Mouse (Mus musculus) granulocyte monocyte progenitor cell, adult 5-6 weeks (primary cell): ENCODE measurements around the gene Spic. TPM values are rescaled to one million over a fixed set of nuclear protein-coding genes. Genes with fewer than 3 reads are reported as not detected.

ENCODE experiments used
- ATAC-seq: replicated peaks from 2 replicates; pipeline ENCODE4 v1.8.0; 2016; ENCODE audit warnings: mild to moderate bottlenecking, moderate TSS enrichment, inconsistent platforms; ENCODE audit not compliant: poor library complexity, severe bottlenecking
- total RNA-seq, 2 experiments: library from RNA; stranded (forward) in 1 of 2; stranded (reverse) in 1 of 2; fragments of 200-712, 200-1000 nt in 1 of 2; fragments of >200 nt in 1 of 2; fragmentation: Nextera tagmentation in 1 of 2; gene quantifications; 2 replicates each; pipeline ENCODE4 v1.2.3; 2014 to 2017

Spic gene
- total RNA-seq (2014; fragmentation: Nextera tagmentation) (1.9 TPM in 1 of 2 replicates, not detected in the other), total RNA-seq (2017) (3.1 TPM in 1 of 2 replicates, not detected in the other)

DNA sequence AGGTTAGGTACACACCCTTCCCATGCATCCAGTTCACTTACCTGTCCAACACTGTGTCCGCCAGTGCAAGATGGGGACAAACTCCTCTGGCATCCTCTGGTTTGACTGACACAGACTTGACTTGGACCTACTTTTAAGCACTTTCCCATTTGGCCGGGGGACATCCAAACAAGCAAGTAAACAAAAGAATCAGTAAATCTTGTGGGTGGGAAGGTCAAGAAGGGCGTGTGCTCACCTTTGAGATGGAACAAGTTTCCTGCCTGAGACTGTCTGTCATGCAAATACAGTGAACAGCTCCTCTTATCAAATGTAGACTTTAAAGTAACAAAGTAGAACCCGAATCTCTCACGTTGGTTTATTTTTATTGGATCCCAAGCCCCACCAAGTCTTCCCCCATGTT is at the start of gene Spic:
Gene Spic (minus strand): TSS at position 91 of the 400 bp plus-strand sequence.
- ATAC-seq = no peak

DNA sequence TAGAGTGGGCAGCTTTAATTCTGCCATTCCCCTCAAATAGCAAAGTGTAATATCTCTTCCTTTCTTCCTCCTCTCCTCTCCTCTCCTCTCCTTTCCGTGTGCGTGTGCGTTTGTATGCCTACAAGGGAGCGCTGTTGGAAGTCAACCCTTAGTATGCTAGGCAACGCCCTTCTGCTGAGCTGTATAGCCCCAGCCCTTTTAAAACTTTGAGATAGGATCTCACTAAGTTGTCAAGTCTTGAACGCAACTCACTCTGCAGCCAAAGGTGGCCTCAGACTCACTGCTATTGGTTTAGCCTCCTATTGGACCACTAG is 47.5 kb upstream of the Spic start:
- no peak for ATAC-seq

DNA sequence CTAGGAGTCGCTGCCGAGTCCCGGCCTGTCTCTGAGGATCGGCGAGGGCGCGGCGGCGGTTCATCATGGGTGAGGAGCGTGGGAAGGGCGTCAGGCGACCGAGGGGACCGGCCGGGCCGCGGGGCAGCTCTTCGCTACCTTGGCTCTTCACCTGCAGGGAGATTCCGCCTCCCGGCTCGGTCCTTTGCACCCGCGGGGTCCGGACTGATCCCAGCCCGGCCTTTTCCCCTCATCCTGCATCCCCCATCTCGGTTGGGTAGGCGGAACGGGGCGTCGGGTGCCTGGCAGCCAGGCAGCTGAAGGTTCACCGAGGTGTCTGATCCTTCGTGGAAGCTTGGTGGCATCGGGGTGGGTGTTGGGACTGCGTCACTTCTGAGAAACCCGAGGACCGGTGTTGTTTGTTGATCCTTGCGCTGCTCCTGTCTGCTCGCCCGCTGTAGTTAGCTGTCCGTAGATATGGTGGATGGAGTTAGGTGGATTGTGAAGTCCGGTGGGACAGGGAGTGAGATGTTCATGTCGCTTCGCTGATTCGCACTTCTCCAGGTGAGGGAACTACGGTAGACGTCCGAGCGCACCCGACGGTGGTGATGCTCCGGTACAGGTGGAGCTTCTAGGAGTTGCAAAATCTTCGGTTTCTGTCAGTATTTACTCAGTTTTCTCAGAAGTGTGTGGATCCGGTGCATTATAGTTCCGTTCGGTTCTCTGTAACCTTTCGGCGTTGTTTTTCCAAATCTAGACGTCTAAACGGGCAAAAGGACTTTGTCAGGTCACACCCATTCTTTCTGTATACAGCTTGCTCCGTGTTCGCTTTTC is 46.9 kb upstream of the Spic start:
- ATAC-seq = peak; percentile 12

DNA sequence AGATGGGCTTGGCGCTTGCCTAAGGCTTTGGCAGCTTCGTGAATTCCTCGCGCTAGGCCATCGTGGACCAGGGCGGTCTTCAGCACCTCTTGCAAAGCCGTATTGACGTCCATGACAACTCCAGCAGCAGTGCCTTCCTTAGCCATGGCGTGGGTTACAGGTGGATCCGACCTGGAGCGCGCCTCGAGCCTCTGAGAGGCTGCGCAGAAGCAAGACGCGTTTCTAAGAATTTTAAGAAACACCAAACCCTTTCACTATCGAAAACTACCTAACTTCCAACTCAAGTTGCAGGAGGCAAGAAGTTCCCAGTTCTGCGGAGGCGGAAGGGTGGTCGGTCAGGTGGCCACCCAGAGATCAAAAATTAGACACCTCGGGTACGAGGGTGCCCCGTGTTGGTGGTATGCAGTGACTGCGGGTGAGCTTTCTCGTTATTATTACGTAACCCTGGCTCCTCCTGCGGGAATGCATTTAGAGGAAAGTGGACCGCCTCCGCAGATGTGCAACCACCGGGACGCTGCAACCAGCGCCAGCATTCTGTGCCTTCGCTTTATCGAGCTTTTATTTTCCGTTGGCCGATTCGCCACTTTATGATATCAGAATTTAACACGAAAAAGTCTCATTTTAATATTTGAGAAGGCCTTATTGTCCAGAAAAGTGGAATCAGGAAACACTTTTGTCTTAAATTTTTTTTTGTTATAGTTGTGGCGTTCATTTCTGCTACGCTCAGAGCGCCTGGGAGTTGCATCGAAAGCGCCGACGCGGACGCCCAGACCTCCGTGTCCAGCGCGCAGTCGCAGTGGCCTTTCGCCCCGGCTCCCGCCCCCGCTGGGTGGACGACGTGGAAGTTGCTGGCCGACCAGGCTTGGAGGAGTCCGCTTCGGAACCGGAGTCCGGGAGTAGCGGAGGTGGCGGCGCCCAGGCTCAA is 46.0 kb upstream of the Spic start, which contains the start of gene Arl1:
Gene Arl1 (plus strand): TSS at position 288 of the 925 bp plus-strand sequence.
- ATAC-seq = peak; percentile 89

DNA sequence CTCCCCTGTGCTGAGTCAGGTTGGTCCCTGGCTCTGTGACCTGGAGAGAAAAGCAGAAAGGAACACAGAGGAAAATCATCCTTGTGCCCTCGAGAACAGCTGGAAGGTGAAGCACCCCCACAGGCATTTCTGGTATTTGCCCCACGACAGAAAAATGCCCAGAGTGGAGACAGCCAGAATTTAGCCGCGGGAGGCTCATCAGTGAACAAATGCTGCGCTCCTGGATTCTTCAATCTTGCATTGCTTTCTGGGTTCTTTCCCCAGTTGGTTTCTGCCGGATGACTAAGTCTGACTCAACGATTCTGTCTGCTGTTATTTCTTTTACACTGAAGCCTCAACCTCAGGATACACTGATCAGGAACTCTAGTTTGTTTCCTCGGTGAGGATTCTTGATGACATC is 43.4 kb upstream of the Spic start:
- no peak for ATAC-seq

DNA sequence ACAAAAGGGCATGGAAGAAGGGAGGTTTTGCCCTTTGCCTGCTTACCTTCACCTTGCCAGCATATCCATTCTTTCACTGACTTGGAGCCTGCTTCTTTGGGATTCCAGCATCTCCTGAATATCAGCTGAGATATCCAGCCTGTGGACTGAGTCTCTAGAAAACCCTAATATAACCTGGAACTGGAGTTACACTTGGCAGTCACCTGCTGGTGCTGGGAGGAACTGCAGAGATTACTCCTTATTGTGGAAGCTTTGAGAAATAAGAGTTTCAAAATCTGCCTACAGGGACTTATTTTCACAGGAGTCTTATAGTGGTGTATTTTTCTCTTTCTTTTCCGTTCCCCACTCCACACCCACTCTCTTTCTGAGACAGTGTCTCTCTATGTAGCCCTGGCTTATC is 42.3 kb upstream of the Spic start:
- ATAC-seq = peak; percentile 26

DNA sequence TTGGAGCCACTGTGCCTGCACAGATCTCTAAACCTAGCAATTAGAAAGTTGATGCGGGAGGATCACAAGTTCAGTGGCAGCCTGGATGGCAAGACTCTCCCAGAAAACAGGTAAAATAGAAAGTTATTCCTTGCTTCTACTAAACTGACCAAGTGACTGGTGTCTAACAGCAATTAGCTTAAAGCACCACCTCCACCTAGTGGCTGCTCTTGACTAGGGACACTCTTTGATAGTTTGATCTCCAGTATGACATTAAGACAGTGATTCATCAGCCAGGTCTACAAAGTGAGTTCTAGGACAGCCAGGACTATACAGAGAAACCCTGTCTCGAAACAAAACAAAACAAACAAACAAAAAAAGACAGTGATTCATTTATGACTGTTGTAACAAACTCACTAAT is 40.5 kb upstream of the Spic start:
- ATAC-seq = peak; percentile 52; the same call in 1 of the 2 replicates

DNA sequence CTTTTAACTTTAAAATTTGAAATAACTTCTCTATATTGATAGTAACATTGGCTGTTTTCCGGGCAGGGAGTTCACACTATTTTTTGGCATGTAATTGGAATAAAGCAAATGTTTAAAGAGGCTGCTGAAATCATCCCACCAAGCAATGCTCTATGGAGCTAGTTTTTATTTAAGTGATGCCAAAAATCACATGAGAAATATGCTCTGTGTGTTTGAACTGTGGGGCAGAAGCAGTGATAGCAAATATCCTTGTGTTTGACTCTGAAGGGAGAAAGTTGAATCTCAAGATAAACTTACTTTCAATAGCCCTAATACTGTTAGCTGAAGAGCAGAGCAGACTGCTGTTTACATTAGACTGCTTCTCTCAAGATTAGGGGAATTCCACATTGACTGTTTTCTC is 34.8 kb upstream of the Spic start:
- ATAC-seq = no peak

DNA sequence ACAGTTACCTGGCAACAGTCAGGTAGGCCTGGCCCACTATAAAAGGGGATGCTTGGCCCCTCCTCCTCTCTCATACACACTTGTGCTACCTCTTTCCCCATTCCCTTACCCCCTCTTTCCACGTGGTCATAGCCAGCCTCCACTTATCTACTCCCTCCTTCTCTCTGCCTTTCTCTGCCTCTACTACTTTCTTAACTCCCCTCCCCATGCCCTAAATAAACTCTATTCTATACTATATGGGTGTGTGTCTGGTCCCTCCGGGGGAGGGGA is 32.9 kb upstream of the Spic start:
- ATAC-seq = no peak

DNA sequence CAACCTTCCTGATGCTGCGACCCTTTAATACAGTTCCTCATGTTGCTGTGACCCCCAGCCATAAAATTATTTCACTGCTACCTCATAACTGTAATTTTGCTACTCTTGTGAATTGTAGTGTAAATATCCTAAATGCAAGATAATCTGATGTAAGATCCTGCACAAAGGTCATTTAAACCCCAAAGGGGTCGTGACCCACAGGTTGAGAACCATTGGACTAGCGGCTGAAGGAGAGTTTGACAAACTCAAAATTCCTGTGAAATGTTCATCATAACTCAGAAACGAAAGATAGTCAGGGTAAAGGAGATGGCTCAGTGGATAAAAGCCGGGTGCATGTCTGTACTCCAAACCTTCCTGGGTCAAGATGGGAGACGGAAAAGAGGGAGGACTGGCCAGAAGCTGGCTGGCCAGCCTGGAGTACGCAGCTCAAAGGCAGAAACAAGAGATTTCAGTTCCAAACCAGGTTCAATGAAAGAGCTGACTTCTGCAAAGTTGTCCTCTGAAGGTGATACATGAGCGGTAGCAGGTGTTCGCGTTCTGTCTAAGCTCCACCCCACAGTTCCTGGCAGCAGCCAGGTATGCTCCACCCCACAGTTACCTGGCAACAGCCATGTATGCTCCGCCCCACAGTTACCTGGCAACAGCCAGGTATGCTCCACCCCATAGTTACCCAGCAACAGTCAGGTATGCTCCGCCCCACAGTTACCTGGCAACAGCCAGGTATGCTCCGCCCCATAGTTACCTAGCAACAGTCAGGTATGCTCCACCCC is 32.4 kb upstream of the Spic start:
- ATAC-seq = no peak

DNA sequence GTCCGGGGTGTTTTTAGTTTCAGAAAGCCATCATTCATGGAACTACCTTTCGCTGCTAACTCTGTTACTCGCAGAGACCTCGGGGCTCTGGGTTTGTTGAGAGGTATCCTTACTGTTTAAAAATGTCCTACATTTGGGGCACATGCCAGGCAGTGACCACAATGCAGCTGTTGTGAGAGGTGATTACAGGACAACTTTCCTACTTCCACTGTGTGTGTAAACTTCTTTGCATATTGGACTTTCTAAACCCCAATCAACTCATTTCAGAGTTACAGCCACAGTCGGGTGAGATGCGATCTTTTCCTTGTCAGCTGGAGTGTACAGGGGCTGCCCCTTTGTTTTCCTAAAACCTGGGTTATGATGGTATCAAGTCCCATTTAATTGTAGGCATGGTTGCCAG is 30.8 kb upstream of the Spic start:
- ATAC-seq = no peak

DNA sequence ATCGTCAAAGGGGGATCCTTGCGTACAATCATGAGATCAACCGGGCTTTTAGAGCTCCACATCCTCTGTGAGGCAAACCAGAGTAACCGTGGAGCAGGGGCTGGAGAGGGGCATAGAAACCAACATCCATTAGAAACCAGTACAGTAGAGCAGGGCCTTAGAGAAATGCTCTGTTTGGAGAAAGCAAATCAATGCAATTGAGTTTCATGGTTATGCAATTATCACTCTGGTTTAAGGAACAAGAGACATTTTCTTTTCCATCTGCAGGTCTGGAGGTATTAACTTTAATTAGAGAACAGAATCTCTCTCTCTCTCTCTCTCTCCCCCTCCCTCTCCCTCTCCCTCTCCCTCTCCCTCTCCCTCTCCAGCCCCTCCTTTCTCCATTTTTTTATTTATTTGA is 29.9 kb upstream of the Spic start:
- ATAC-seq = peak; percentile 64

DNA sequence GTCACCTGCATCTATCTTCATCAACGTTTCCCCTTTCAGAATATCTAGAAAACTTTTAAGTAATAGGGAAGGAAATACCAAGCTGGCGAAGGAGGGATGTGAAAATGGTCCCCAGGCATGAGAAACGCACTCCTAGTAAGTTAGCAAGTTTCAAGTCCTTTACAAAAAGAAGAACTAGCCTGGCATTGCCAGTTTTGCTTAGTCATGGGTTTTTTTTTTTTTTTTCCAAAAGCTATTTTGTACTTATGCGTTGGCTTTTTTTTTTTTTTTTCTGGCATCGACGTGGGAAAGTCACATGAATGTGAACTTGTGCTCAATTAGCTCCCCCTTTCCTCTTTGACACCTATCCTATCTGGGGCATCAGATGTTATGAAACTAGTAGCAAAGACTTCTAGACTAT is 27.5 kb upstream of the Spic start:
- ATAC-seq = peak; percentile 73

DNA sequence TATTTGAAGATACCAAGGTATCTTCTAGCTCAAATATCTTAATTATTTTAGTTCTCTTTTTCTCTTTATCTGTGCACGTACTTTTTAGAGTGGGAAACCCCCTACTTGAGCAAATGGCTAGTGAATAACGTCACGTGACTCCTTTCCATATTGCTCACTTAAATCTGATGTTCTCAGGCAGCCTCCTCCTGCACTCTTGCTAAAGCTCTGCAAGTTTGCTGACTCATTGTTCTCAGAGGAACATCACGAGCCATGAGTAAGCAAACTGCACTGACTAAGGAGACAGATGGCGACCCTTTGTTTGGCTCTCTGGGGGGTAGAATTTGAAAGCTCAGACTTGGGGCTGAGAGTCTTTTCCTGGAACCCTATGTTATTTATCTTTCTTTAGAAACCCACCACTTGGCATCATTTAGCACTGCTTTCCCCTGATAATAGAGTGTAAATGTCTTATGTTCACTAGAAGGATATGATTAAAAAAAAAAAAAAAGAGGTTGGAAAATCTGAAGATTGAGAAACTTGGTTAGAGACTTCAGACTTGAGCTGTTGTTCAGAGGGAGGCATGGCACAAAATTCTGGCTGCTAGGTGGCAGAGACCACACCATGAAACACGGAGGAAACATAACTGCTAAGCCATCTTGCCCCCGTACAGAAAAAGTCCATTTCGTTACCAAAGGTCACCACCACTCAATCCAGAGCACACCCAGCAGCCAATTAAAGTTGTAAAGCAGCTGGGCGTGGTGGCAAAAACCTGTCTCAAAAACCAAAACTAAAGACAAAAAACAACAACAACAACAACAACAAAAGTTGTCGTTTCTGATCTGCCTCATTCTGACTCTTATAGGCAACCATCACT is 24.1 kb upstream of the Spic start:
- ATAC-seq = peak; percentile 87

DNA sequence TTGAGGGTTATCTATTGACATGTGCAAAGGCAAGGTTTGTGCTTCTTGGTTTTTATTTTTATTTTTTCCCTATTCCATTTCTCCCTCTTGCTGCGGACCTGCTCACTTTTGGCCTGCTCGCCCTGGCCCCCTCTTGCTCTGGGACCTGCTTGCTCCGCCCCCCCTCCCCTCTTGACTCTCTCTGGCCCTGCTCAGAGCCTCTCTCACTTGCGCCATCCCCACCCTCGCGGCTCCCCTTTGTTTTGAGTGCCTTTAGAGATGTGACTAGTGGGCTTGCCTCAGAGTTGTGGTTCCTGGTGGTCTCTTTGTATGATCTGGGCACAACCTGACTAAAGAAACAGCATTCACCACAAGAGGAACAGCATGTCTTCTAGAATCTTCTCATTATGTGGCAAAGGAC is 16.1 kb upstream of the Spic start:
- no peak; the same call in 1 of the 2 replicates for ATAC-seq

DNA sequence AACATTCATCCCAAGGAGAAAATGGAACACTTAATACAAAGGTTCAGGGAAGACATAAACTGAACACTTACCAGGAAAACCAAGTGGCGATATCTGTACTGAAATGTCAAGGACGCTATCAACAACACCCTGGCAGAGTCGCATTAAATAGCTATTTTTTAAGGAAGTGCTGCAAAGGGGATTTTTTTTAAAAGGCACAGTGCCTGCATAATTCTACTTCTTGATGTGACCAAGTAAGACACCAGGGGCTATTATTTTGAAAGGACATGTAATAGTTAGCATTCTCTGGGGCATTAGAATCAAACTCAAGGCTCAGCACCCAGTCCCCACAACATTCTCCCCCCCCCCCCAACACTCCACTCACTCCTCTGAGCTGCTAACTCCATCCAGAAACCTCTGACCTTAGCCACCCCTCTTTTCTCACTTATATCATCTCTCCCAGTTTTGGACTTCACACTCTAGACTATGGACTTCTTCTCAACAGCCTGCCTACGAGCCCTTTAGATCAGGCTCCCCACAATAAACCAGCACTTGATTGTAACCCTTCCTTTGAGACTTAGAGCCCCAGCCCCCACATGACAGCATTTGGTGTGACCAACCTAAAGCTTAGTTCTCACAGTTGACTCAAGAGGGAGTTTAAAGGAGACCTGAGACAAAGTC is 1.8 kb downstream of the Spic start:
- no peak for ATAC-seq

DNA sequence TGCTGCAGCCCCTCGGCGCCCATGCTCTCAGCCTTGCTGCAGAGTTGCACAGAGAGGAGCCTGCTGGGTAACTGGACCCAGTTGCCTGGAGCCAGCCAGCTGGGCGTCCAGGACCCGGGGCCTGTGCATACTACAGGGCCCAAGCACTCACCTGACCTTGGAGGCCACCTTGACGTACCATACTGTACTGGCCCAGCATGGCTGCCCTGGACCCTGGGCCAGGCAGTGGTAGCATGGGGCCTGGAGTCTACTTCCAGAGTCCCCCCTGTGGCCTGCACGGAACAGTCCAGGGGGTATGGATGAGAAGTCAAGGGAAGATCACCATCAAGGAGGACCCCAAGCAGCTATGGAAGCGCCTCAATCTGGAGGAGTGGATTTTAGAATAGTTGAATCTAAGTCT is 12.0 kb downstream of the Spic start:
- ATAC-seq = no peak

DNA sequence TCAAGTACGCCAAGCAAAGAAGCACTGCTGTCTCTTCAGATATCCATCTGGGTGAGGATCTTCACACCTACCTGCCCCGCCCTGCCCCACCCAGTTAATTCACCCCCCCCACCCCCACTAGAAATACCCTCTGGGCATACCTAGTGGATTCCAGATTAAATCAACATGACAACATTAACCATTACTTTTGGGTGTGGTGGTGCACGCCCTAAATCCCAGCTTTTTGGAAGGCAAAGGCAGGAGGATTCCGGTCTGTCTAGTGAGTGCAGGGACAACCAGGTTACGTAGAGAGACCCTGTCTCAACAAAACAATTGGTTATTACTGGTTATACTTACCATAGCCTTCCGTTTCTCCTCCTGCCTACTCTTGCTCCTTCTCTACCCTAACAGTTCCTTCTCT is 12.7 kb downstream of the Spic start:
- ATAC-seq = no peak

DNA sequence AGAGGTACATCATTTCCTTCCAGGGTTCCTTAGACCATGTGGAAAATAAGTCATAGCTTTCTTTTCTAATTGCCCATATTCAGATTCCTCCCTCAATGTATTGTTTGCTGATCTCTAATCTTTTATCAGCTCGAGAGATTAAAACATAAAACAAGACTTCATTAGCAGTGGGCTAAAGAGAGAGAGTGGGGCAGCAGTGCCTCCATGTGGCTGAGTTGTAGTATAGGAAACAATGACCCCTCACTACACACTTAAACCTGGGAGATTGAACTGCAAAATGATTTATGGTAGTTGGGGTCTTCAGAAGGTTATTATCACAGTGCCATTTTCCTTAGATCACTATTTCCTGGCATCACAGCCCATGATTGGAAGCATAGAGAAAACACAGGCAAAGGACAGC is 15.1 kb downstream of the Spic start:
- peak; percentile 66 for ATAC-seq
